Mouse (Mus musculus): ENCODE measurements around the gene Upp1. TPM values are rescaled to one million over a fixed set of nuclear protein-coding genes. Genes with fewer than 3 reads are reported as not detected.

Upp1 gene
- polyA plus RNA-seq (2012), result not detected in 2 replicates

- no peaks in the 10 kb centered on the region for H3K9me3 ChIP-seq (ENCODE audit: control insufficient read depth, low read length)
- no peak for TF ChIP-seq GATA1 (IDR thresholded peaks at IDR 0.05; ENCODE audit: low read length)
- no peak for TF ChIP-seq TAL1 (IDR thresholded peaks at IDR 0.05; ENCODE audit: low read length)
- H3K27me3 ChIP-seq (ENCODE audit: control insufficient read depth), result peaks cover 59% of the 10 kb centered on the region
- H3K4me1 ChIP-seq (ENCODE audit: control insufficient read depth), result peaks cover 8% of the 10 kb centered on the region
- H3K4me3 ChIP-seq (replicated peaks), result peak within 1 kb of the TSS; percentile 6
- no peaks in the 10 kb centered on the region for H3K36me3 ChIP-seq (ENCODE audit: control insufficient read depth)
Measured at GRCm38 (mm10) chr11:9118050-9118420, at the start of gene Upp1. Gene Upp1, plus strand, starts transcription at chr11:9118103.

GRCm38 (mm10) chr11:9076444-9076843 lies 41.5 kb upstream of the Upp1 start:
- Histone ChIP-seq H3K36me3 (ENCODE audit: control insufficient read depth) (no peaks in the 10 kb centered on the region), H3K27me3 (ENCODE audit: control insufficient read depth) (no peaks in the 10 kb centered on the region), H3K4me3 (replicated peaks) (no peak overlapping the region), H3K4me1 (ENCODE audit: control insufficient read depth) (no peaks in the 10 kb centered on the region), H3K9me3 (ENCODE audit: control insufficient read depth, low read length) (no peaks in the 10 kb centered on the region)
- no peak for TF ChIP-seq TAL1 (IDR thresholded peaks at IDR 0.05; ENCODE audit: low read length)
- TF ChIP-seq GATA1 (IDR thresholded peaks at IDR 0.05; ENCODE audit: low read length), result no peak

GRCm38 (mm10) chr11:9113189-9113588 lies 4.7 kb upstream of the Upp1 start:
- TF ChIP-seq TAL1 (IDR thresholded peaks at IDR 0.05; ENCODE audit: low read length) (no peak), GATA1 (IDR thresholded peaks at IDR 0.05; ENCODE audit: low read length) (no peak)
- no peaks in the 10 kb centered on the region for H3K36me3 ChIP-seq (ENCODE audit: control insufficient read depth)
- H3K27me3 ChIP-seq (ENCODE audit: control insufficient read depth), result peaks cover 37% of the 10 kb centered on the region
- peaks cover 2% of the 10 kb centered on the region; the same call in 1 of the 2 replicates for H3K4me1 ChIP-seq (ENCODE audit: control insufficient read depth)
- H3K9me3 ChIP-seq (ENCODE audit: control insufficient read depth, low read length), result no peaks in the 10 kb centered on the region
- no peak overlapping the region for H3K4me3 ChIP-seq (replicated peaks)

- no peak for TF ChIP-seq GATA1 (IDR thresholded peaks at IDR 0.05; ENCODE audit: low read length)
- TF ChIP-seq TAL1 (IDR thresholded peaks at IDR 0.05; ENCODE audit: low read length), result no peak
- Histone ChIP-seq H3K27me3 (ENCODE audit: control insufficient read depth) (peaks cover 57% of the 10 kb centered on the region), H3K36me3 (ENCODE audit: control insufficient read depth) (no peaks in the 10 kb centered on the region), H3K4me1 (ENCODE audit: control insufficient read depth) (peaks cover 8% of the 10 kb centered on the region), H3K9me3 (ENCODE audit: control insufficient read depth, low read length) (no peaks in the 10 kb centered on the region), H3K4me3 (replicated peaks) (no peak overlapping the region)
Measured at GRCm38 (mm10) chr11:9115367-9116120, 2.4 kb upstream of the Upp1 start.

- H3K4me1 ChIP-seq (ENCODE audit: control insufficient read depth), result peaks cover 8% of the 10 kb centered on the region
- no peaks in the 10 kb centered on the region for H3K36me3 ChIP-seq (ENCODE audit: control insufficient read depth)
- TF ChIP-seq GATA1 (IDR thresholded peaks at IDR 0.05; ENCODE audit: low read length) (no peak), TAL1 (IDR thresholded peaks at IDR 0.05; ENCODE audit: low read length) (no peak)
- H3K27me3 ChIP-seq (ENCODE audit: control insufficient read depth), result peaks cover 59% of the 10 kb centered on the region
- H3K9me3 ChIP-seq (ENCODE audit: control insufficient read depth, low read length), result no peaks in the 10 kb centered on the region
- H3K4me3 ChIP-seq (replicated peaks), result no peak overlapping the region
Measured at GRCm38 (mm10) chr11:9116121-9116520, 1.8 kb upstream of the Upp1 start.

GRCm38 (mm10) chr11:9116916-9117315 lies 987 bp upstream of the Upp1 start:
- Histone ChIP-seq H3K27me3 (ENCODE audit: control insufficient read depth) (peaks cover 59% of the 10 kb centered on the region), H3K4me1 (ENCODE audit: control insufficient read depth) (peaks cover 8% of the 10 kb centered on the region), H3K4me3 (replicated peaks) (no peak overlapping the region), H3K9me3 (ENCODE audit: control insufficient read depth, low read length) (no peaks in the 10 kb centered on the region), H3K36me3 (ENCODE audit: control insufficient read depth) (no peaks in the 10 kb centered on the region)
- no peak for TF ChIP-seq GATA1 (IDR thresholded peaks at IDR 0.05; ENCODE audit: low read length)
- TF ChIP-seq TAL1 (IDR thresholded peaks at IDR 0.05; ENCODE audit: low read length), result no peak

GRCm38 (mm10) chr11:9117358-9118049 lies 399 bp upstream of the Upp1 start:
- no peak overlapping the region for H3K4me3 ChIP-seq (replicated peaks)
- TF ChIP-seq TAL1 (IDR thresholded peaks at IDR 0.05; ENCODE audit: low read length), result no peak
- TF ChIP-seq GATA1 (IDR thresholded peaks at IDR 0.05; ENCODE audit: low read length), result no peak
- H3K36me3 ChIP-seq (ENCODE audit: control insufficient read depth), result no peaks in the 10 kb centered on the region
- peaks cover 59% of the 10 kb centered on the region for H3K27me3 ChIP-seq (ENCODE audit: control insufficient read depth)
- H3K4me1 ChIP-seq (ENCODE audit: control insufficient read depth), result peaks cover 8% of the 10 kb centered on the region
- H3K9me3 ChIP-seq (ENCODE audit: control insufficient read depth, low read length), result no peaks in the 10 kb centered on the region

- TF ChIP-seq GATA1 (IDR thresholded peaks at IDR 0.05; ENCODE audit: low read length) (no peak), TAL1 (IDR thresholded peaks at IDR 0.05; ENCODE audit: low read length) (no peak)
- Histone ChIP-seq H3K4me3 (replicated peaks) (peak overlapping the region; percentile 6), H3K36me3 (ENCODE audit: control insufficient read depth) (no peaks in the 10 kb centered on the region), H3K4me1 (ENCODE audit: control insufficient read depth) (peaks cover 8% of the 10 kb centered on the region), H3K9me3 (ENCODE audit: control insufficient read depth, low read length) (no peaks in the 10 kb centered on the region), H3K27me3 (ENCODE audit: control insufficient read depth) (peaks cover 59% of the 10 kb centered on the region)
Measured at GRCm38 (mm10) chr11:9118421-9119121, 668 bp downstream of the Upp1 start.
